Mouse (Mus musculus): ENCODE data around the gene Ubqln4.
A peak's percentile ranks its signal among the peaks of the same experiment; 100 is the strongest.
"Not testable (repeated sequence)": the region's sequence is repeated elsewhere in the genome, so short reads cannot be mapped to it uniquely, and the experiment has no call there.

The Ubqln4 gene

DNA sequence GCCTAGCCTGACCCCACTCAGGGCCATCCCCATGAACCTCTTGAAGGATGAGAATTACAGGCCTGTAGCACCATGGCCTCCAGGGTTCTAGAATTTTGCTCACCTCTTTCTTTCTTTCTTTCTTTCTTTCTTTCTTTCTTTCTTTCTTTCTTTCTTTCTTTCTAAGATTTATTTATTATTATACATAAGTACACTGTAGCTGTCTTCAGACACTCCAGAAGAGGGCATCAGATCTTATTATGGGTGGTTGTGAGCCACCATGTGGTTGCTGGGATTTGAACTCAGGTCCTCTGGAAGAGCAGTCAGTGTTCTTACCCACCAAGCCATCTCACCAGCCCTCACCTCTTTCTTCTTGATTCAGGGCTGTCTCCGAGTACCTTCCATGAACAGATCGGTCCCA lies 52.1 kb downstream of the Ubqln4 start, which contains the start of gene Arhgef2:
Arhgef2 (plus strand) TSS at position 301 of the 400 bp plus-strand sequence.
- not testable (repeated sequence) for DNase-seq

DNA sequence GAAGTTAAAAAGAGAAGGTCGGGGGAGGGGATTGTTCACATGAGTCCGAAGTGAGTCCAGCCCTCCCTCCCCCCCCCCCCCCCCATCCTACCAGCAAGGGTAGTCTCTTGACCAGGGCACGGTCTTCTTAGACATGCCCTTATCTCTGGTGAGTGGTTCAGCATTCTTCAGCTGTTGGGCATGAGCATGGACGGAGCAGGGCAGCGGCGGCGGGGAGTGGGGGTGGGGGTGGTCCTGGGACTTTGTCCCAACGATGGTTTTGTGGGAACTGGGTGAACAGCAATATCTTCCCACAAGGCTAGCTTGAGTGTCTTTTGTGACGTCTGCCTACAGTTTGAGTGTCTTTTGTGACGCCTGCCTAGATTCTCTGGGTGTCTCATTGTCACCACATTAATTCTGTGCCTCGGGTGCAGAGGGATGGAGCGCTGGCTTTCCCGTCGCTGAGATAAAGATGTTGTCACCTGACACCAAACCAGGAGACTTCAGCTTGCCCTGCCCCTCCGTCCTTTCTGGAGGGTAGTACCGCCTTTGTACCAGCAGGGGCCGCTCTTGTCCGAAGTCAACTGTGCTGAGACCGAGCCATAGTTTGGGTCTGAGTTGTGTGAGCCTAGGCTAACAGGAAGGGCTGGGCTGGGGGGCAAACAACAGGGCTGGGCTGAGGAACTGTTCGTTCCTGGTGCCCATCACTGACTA lies 53.7 kb downstream of the Ubqln4 start:
- peak; percentile 82 for DNase-seq

DNA sequence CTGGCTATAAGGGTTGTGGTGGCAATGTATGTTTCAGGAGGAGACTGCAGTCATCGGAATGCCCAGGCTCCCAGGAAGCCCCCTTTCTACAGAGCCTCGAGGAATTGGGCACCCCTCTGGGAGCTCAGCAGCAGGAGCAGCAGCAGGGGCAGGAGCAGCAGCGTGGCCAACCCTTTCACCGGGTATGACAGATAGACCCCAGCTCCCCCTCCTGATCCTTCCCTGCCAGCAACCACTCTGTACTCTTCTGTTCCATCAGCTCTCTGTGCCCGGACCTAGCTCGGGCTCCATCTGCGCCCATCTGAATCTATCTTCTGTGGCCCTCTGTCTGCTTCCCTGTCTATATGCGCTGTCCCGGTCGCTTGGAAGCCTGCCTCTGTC lies 54.2 kb downstream of the Ubqln4 start:
- DNase-seq, result no peak

DNA sequence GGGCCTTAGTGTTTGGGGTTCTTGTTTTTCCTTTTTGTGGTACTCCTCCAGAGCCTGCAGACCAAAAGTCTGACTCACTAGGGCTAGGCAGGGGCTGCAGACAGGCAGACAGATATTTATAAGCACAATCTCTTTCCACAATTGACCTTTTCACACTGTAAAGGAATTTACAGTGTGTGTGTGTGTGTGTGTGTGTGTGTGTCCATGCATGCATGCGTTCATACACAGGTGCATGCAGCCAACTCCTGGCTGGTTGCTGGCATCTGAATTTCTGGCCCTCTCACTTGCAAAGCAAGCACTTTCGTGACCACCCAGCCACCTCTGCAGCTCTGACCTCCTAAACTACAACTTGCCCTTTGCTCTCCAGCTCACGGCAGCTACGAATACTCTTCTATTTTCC lies 55.5 kb downstream of the Ubqln4 start:
- DNase-seq, result no peak

DNA sequence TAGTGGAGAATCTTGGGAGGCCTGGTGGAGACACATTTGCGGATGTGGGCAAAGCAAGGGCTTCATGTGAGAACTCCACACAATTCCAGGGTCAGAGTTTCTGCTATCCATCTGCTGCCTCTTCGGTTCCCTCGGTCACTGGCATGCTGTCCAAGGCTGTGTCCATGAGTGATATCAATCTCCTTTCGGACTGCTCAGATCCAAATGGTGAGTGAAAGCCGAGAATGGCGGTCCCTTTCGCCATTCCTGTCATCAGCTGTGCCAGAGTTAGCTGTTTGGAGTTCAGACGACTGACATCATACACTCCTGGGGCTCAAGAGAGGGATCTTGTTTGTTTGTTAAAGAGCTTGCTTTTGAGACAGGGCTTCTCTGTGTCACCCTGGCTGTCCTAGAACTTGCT lies 60.9 kb downstream of the Ubqln4 start:
- DNase-seq, result no peak

DNA sequence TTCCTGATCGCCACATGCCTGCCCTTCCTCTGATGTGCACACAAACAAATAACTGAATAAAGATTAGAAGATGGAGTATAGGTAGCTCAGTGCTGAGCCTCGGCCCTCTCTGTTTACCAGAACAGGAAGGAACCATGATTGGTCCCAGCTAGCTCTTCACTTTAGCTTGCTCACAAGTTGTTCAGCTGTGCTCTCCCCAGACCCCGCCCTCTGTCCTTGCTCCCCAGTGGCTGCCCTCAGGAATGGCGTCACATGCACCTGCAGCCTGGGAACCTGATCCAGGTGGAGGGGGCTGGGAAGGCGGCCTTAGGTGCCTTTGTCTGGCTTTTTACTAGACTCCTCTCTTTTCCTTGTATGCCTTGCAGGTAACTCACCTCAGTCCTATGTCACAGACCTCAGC lies 61.6 kb downstream of the Ubqln4 start:
- DNase-seq, result no peak

DNA sequence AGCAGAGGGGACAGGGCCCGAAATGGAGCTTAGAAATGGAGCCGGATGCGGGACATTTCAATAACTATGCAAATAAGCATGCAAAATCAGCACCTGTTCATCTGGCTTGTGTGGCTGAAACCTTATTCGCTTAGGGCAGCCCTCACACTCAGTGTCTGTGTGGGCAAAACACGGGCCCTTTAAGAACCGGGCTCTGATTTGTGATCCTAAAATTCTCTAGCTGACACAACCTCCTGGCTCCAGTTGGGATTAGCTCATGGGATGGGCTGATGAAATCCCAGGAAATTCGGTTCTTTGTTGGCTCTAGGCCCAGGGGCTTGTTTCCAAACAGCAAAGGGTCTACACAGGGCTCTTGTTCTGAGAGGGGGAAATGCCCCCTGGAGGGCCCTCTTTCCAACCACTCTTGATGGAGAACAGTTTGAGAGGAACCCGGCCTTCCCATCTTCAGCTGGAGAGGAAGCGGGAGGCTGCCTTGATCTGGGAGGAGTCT lies 62.4 kb downstream of the Ubqln4 start:
- no peak for DNase-seq

DNA sequence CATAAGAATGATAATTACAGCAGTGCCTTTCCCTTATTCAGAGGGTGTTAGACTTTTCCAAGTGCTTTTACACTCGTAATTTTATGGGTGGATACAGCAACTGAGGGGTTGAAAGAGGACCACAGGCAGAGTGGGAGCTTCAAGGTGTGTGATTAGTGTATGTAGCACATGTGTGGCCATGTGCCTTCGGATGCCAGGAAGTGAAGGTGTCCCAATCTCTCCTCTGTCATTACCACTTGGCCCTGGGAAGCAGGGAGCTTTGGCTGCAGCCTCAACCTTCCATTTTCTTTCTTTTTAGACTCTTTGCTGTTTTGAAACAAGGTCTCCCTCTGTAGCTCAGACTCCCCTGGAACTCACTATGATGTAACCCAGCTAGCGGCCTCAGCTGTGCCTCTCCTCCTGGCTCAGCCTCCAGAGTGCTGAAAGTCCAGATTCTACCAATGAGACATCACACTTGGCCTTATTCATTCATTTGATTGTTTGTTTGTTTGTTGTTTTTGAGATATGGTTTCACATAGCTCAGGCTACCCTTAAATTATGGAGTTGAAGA lies 63.5 kb downstream of the Ubqln4 start:
- DNase-seq, result no peak

DNA sequence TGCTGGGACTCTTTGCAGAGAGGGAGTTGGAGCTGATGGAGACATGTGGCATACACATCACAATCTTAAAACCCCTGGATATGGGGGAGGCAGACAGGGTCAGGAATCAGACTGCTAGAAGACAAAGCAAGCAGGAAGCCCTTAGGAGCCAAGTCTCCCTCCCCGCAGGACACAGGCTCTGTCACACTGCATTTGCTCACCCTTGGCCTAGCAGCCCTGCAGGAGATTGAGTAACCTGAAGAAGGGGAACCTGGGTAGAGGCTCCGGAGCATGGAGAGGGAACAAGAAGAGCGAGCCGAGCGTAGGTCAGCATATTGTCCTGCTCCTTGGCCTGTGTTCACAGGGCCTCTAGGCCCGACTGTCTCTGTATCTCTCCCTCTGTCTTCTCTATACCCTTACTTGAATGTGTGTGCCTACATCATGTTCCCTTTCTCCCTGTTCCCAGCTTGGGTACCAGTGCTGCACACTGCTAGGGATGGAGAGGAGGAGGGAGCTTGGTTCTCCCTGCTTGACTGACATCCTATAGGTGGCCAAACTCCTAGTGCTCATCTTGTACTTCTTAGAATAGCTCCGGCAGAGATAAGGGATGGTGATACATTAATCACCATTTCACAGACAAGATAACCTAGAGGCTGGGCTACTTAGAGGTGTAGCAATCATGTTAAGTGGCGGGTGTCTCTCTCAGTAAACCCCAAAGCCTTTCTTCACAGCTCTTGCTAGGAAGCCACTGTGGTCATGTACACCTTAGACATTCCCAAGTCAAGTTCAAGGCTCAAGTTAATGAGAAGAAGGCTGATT lies 64.7 kb downstream of the Ubqln4 start:
- no peak for DNase-seq

Measured in right cerebral cortex, postnatal 25 days (tissue).